Comparison of ENCODE assay signal across 9 mouse cellular contexts in the genomic region with DNA sequence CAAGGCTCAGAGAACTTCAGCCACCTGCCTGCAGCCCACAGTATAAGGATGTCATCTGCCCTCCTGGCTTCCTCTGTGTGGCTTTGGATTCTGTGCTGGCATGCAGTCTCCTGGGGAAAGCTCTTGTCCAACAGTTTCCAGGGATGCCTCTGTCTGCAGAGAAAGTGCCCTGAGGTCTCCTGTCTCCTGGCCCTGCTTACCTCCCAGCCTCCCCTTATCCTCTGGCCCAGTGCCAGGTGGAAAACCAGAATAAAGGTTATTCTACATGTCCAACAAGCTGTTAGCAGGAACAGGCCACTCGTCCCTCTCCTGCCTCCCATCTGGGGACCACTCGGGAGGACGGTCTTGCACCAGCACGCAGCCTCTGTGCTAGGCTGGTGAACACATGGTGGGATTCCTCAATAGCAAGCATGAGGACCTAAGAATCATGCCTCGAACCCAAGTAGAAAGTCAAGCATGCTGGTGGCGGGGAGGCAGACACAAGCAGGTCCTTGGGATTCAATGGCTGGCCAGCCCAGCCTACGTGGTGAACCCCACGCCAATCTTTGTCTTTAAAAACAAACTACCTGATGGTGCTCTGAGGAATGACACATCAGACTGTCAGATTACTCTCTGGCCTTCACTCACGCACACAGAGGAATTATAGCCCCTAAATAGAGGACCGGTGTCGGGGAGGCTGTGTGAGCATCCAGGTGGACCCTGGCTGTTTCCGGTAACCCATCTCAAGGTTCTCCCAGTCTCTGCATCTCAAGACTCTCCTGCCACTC.
DNase-seq lines count a peak whose midpoint lies in the region; ATAC-seq and TF ChIP-seq lines count a peak whose summit lies in the region.
"Had no signal": no experiment of that assay in that cellular context is flagged by ENCODE, and none has a peak within 500 bp of the region (broad histone marks: within the 10 kb centered on the region; RNA-seq: fewer than 3 reads in every experiment).

No protein-coding gene starts in this region.

- H3K36me3 ChIP-seq in kidney, postnatal 0 days (ENCODE audit: insufficient read depth, low read length) = no peaks in the 10 kb centered on the region
- 0 out of 2 replicates have a peak, but pooled peaks cover 7% of the 10 kb centered on the region for H3K36me3 ChIP-seq in E14TG2a.4 (ENCODE audit: insufficient read depth, low read length)
- H3K36me3 ChIP-seq in intestine, embryonic 16.5 days (ENCODE audit: control insufficient read depth, insufficient read depth, low read length) = no peaks in the 10 kb centered on the region
- H3K36me3 ChIP-seq: midbrain, embryonic 13.5 days had no signal

- H3K27me3 ChIP-seq in kidney, postnatal 0 days (ENCODE audit: insufficient read depth, low read length) = no peaks in the 10 kb centered on the region
- no peaks in the 10 kb centered on the region for H3K27me3 ChIP-seq in E14TG2a.4 (ENCODE audit: insufficient read depth, low read length)
- no peaks in the 10 kb centered on the region for H3K27me3 ChIP-seq in intestine, embryonic 16.5 days (replicated peaks; ENCODE audit: control insufficient read depth, insufficient read depth, low read length)
- H3K27me3 ChIP-seq: midbrain, embryonic 13.5 days had no signal

- 84% methylated on average over 12 of the region's 12 CpGs for WGBS in kidney, postnatal 0 days
- WGBS in intestine, embryonic 16.5 days = 82% methylated on average over 12 of the region's 12 CpGs

- peaks cover 77% of the 10 kb centered on the region for H3K4me1 ChIP-seq in kidney, postnatal 0 days (replicated peaks; ENCODE audit: insufficient read depth, low read length)
- H3K4me1 ChIP-seq in E14TG2a.4 (replicated peaks; ENCODE audit: low read depth, low read length) = peaks cover 100% of the 10 kb centered on the region
- H3K4me1 ChIP-seq in intestine, embryonic 16.5 days (ENCODE audit: control insufficient read depth, insufficient read depth, low read length) = peaks cover 82% of the 10 kb centered on the region

- DNase-seq in adrenal gland, adult 2 months = peak; percentile 50
- no peak for DNase-seq in adrenal gland, adult 8-10 months
- no peak for DNase-seq in kidney, postnatal 0 days (ENCODE audit: low spot score)
- DNase-seq in kidney, postnatal 14 days = no peak
- no peak for DNase-seq in frontal cortex, postnatal 14 days (ENCODE audit: low spot score in 2 of 2)
- no peak for DNase-seq in left cerebral cortex, adult 11 months (ENCODE audit: low spot score)

- ATAC-seq in kidney, postnatal 0 days (replicated peaks; ENCODE audit: low FRiP score, low read depth) = no peak
- no peak for ATAC-seq in intestine, embryonic 16.5 days
- ATAC-seq: midbrain, embryonic 13.5 days had no signal

- no peak for TF ChIP-seq CTCF in kidney, postnatal 0 days (IDR thresholded peaks at IDR 0.05; ENCODE audit: low read depth)
- TF ChIP-seq CTCF in E14TG2a.4 (conservative IDR thresholded peaks at IDR 0.05; ENCODE audit: low read length) = no peak

- H3K27ac ChIP-seq in kidney, postnatal 0 days = peak overlapping the region; percentile 19; the same call in 1 of the 2 replicates
- H3K27ac ChIP-seq in intestine, embryonic 16.5 days (ENCODE audit: low read length) = peak overlapping the region; percentile 80
- H3K27ac ChIP-seq: midbrain, embryonic 13.5 days had no signal

- H3K4me3 ChIP-seq in kidney, postnatal 0 days (replicated peaks; ENCODE audit: low read depth, low read length) = no peak overlapping the region
- H3K4me3 ChIP-seq in E14TG2a.4 (replicated peaks; ENCODE audit: low read length) = peak overlapping the region; percentile 71
- H3K4me3 ChIP-seq in intestine, embryonic 16.5 days (ENCODE audit: low read length) = no peak overlapping the region
- H3K4me3 ChIP-seq: midbrain, embryonic 13.5 days had no signal

- H3K9ac ChIP-seq in kidney, postnatal 0 days (ENCODE audit: low read depth, low read length) = peak overlapping the region; percentile 5; the same call in 1 of the 2 replicates
- no peak overlapping the region; the same call in 1 of the 2 replicates for H3K9ac ChIP-seq in intestine, embryonic 16.5 days (ENCODE audit: low read depth, low read length)
- H3K9ac ChIP-seq: midbrain, embryonic 13.5 days had no signal

- H3K9me3 ChIP-seq in kidney, postnatal 0 days (replicated peaks; ENCODE audit: low read length) = no peaks in the 10 kb centered on the region
- H3K9me3 ChIP-seq in E14TG2a.4 (ENCODE audit: low read length) = no peaks in the 10 kb centered on the region
- H3K9me3 ChIP-seq in intestine, embryonic 16.5 days (ENCODE audit: control insufficient read depth, low read length) = no peaks in the 10 kb centered on the region
- H3K9me3 ChIP-seq: midbrain, embryonic 13.5 days had no signal

- no peak overlapping the region for H3K4me2 ChIP-seq in kidney, postnatal 0 days (ENCODE audit: low read length)
- H3K4me2 ChIP-seq in intestine, embryonic 16.5 days (ENCODE audit: low read depth, low read length) = no peak overlapping the region
- H3K4me2 ChIP-seq: midbrain, embryonic 13.5 days had no signal
